Comparison of ENCODE assay signal across 13 mouse cellular contexts in genomic region chr11:50720856-50721550, GRCm38 (mm10).
DNase-seq lines count a peak whose midpoint lies in the region; ATAC-seq and TF ChIP-seq lines count a peak whose summit lies in the region.
"Had no signal": no experiment of that assay in that cellular context is flagged by ENCODE, and none has a peak within 500 bp of the region (broad histone marks: within the 10 kb centered on the region; RNA-seq: fewer than 3 reads in every experiment).

No protein-coding gene starts in this region.

- ATAC-seq in forebrain, postnatal 0 days: no peak
- ATAC-seq in forebrain, embryonic 15.5 days (replicated peaks): no peak
- no peak for ATAC-seq in kidney, embryonic 14.5 days (ENCODE audit: low FRiP score, low TSS enrichment)

- no peaks in the 10 kb centered on the region for H3K4me1 ChIP-seq in forebrain, postnatal 0 days (ENCODE audit: insufficient read depth)
- peaks cover 5% of the 10 kb centered on the region; the same call in 1 of the 2 replicates for H3K4me1 ChIP-seq in forebrain, embryonic 15.5 days
- H3K4me1 ChIP-seq in kidney, embryonic 14.5 days (ENCODE audit: control insufficient read depth, insufficient read depth, low read length): peaks cover 4% of the 10 kb centered on the region; the same call in 1 of the 2 replicates
- H3K4me1 ChIP-seq: megakaryocyte, embryonic 14.5 days had no signal

- whole genome bisulfite sequencing in forebrain, postnatal 0 days: 51% methylated on average over 12 of the region's 12 CpGs
- 49% methylated on average over 12 of the region's 12 CpGs for WGBS in forebrain, embryonic 15.5 days
- WGBS in kidney, embryonic 14.5 days: 44% methylated on average over 12 of the region's 12 CpGs

- peak; percentile 19 for DNase-seq in forebrain, postnatal 0 days
- peak; percentile 51 to 61 for DNase-seq in kidney, postnatal 4 days
- peak; percentile 13 for DNase-seq in 416B (ENCODE audit: low read depth)
- DNase-seq in brain, embryonic 14.5 days (ENCODE audit: low read depth): peak; percentile 61
- no peak for DNase-seq in thymus, adult 18-20 months
- DNase-seq in thymus, postnatal 36 days: no peak
- DNase-seq: cerebellum, postnatal 36 days; thymus, adult 2 months had no signal

- no peaks in the 10 kb centered on the region for H3K27me3 ChIP-seq in forebrain, postnatal 0 days (ENCODE audit: insufficient read depth, low read length)
- no peaks in the 10 kb centered on the region for H3K27me3 ChIP-seq in forebrain, embryonic 15.5 days
- H3K27me3 ChIP-seq in kidney, embryonic 14.5 days (ENCODE audit: control insufficient read depth, insufficient read depth, low read length): no peaks in the 10 kb centered on the region
- H3K27me3 ChIP-seq: megakaryocyte, embryonic 14.5 days had no signal

- TF ChIP-seq CTCF in forebrain, postnatal 0 days (IDR thresholded peaks at IDR 0.05; ENCODE audit: low read depth): peak; percentile 18; the same call in 1 of the 2 replicates
- peak; percentile 22; the same call in 1 of the 2 replicates for TF ChIP-seq CTCF in brain, embryonic 14.5 days (IDR thresholded peaks at IDR 0.05; ENCODE audit: borderline replicate concordance, extremely low read depth, insufficient read depth, insufficient read length)

- H3K9ac ChIP-seq in forebrain, postnatal 0 days: no peak overlapping the region
- no peak overlapping the region for H3K9ac ChIP-seq in forebrain, embryonic 15.5 days (replicated peaks)
- H3K9ac ChIP-seq in kidney, embryonic 14.5 days (ENCODE audit: low read depth, low read length): no peak overlapping the region

- no peak overlapping the region for H3K27ac ChIP-seq in forebrain, postnatal 0 days (ENCODE audit: low read depth, low read length)
- H3K27ac ChIP-seq in forebrain, embryonic 15.5 days (replicated peaks): no peak overlapping the region
- H3K27ac ChIP-seq in kidney, embryonic 14.5 days (ENCODE audit: low read depth, low read length): no peak overlapping the region
- H3K27ac ChIP-seq: forebrain, embryonic 10.5 days; left cerebral cortex, adult 2 months had no signal

- TF ChIP-seq POLR2A in brain, embryonic 14.5 days (IDR thresholded peaks at IDR 0.05; ENCODE audit: borderline replicate concordance, extremely low read depth, insufficient read depth, insufficient read length, poor library complexity, severe bottlenecking): no peak

- H3K4me3 ChIP-seq in forebrain, postnatal 0 days (ENCODE audit: low read depth, low read length): no peak overlapping the region
- no peak overlapping the region for H3K4me3 ChIP-seq in forebrain, embryonic 15.5 days
- no peak overlapping the region for H3K4me3 ChIP-seq in kidney, embryonic 14.5 days (ENCODE audit: low read length)
- H3K4me3 ChIP-seq: forebrain, embryonic 10.5 days; left cerebral cortex, adult 2 months; megakaryocyte, embryonic 14.5 days had no signal

- H3K36me3 ChIP-seq in forebrain, postnatal 0 days (ENCODE audit: insufficient read depth): no peaks in the 10 kb centered on the region
- no peaks in the 10 kb centered on the region for H3K36me3 ChIP-seq in forebrain, embryonic 15.5 days
- H3K36me3 ChIP-seq in kidney, embryonic 14.5 days (ENCODE audit: control insufficient read depth, insufficient read depth, low read length): no peaks in the 10 kb centered on the region
- H3K36me3 ChIP-seq: forebrain, embryonic 10.5 days had no signal

- no peak overlapping the region for H3K4me2 ChIP-seq in forebrain, postnatal 0 days (ENCODE audit: low read depth)
- H3K4me2 ChIP-seq in forebrain, embryonic 15.5 days (replicated peaks): no peak overlapping the region
- H3K4me2 ChIP-seq in kidney, embryonic 14.5 days (replicated peaks; ENCODE audit: low read depth, low read length): no peak overlapping the region

- H3K9me3 ChIP-seq in forebrain, postnatal 0 days (ENCODE audit: low read length): no peaks in the 10 kb centered on the region
- H3K9me3 ChIP-seq in forebrain, embryonic 15.5 days: no peaks in the 10 kb centered on the region
- H3K9me3 ChIP-seq in kidney, embryonic 14.5 days (ENCODE audit: control insufficient read depth, low read length): no peaks in the 10 kb centered on the region
- H3K9me3 ChIP-seq: forebrain, embryonic 10.5 days had no signal

Comparison
In these comparisons a context has a peak if more than half of its experiments do, and no peak if none do; other contexts are left out.
1. DNase-seq: peak in forebrain, postnatal 0 days (single experiment), kidney, postnatal 4 days (2 of 2), 416B (single experiment) and brain, embryonic 14.5 days (single experiment); none in thymus, adult 18-20 months (0 of 2) and thymus, postnatal 36 days (0 of 2).